Mouse (Mus musculus) testis, postnatal 14 days (tissue): Measurements from ENCODE around the gene Pi4ka.

ENCODE experiments used
- DNase-seq: peaks from one replicate; pipeline ENCODE4 v3.0.0; 2021; ENCODE audit warnings: low spot score

Gene Pi4ka

GRCm38 (mm10) chr16:17405736-17406443 is at the start of gene Pi4ka, which contains the start of gene Snap29:
Gene Pi4ka (minus strand): TSS chr16:17406314.
Gene Snap29 (plus strand): TSS chr16:17405986.
- DNase-seq, result peak; percentile 100

GRCm38 (mm10) chr16:17452373-17452715 is 46.2 kb upstream of the Pi4ka start:
- no peak for DNase-seq

GRCm38 (mm10) chr16:17451541-17452372 is 45.6 kb upstream of the Pi4ka start, which contains the start of gene Crkl:
Gene Crkl (plus strand): TSS chr16:17451987.
- peak; percentile 99 for DNase-seq

GRCm38 (mm10) chr16:17432576-17432975 is 26.5 kb upstream of the Pi4ka start:
- DNase-seq, result no peak

GRCm38 (mm10) chr16:17423021-17423420 is 16.9 kb upstream of the Pi4ka start:
- DNase-seq, result no peak

- no peak for DNase-seq
Measured at GRCm38 (mm10) chr16:17410209-17410608, 4.1 kb upstream of the Pi4ka start.

GRCm38 (mm10) chr16:17409046-17409445 is 2.9 kb upstream of the Pi4ka start:
- DNase-seq, result no peak

GRCm38 (mm10) chr16:17406512-17407231 is 558 bp upstream of the Pi4ka start:
- DNase-seq, result no peak

GRCm38 (mm10) chr16:17405271-17405696 is 830 bp downstream of the Pi4ka start:
- DNase-seq, result peak; percentile 76

- no peak for DNase-seq
Measured at GRCm38 (mm10) chr16:17402855-17403254, 3.3 kb downstream of the Pi4ka start.

GRCm38 (mm10) chr16:17392784-17393183 is 13.3 kb downstream of the Pi4ka start:
- no peak for DNase-seq

- no peak for DNase-seq
Measured at GRCm38 (mm10) chr16:17383594-17384326, 22.4 kb downstream of the Pi4ka start.

GRCm38 (mm10) chr16:17382306-17382705 is 23.8 kb downstream of the Pi4ka start:
- no peak for DNase-seq

- DNase-seq, result no peak
Measured at GRCm38 (mm10) chr16:17358787-17359186, 47.3 kb downstream of the Pi4ka start.

GRCm38 (mm10) chr16:17356031-17356430 is 50.1 kb downstream of the Pi4ka start:
- no peak for DNase-seq

- DNase-seq, result no peak
Measured at GRCm38 (mm10) chr16:17346766-17347165, 59.3 kb downstream of the Pi4ka start.

GRCm38 (mm10) chr16:17345813-17346155 is 60.3 kb downstream of the Pi4ka start:
- DNase-seq, result no peak

GRCm38 (mm10) chr16:17345141-17345812 is 60.8 kb downstream of the Pi4ka start:
- no peak for DNase-seq

GRCm38 (mm10) chr16:17341847-17342246 is 64.3 kb downstream of the Pi4ka start:
- DNase-seq, result no peak

GRCm38 (mm10) chr16:17340705-17341104 is 65.4 kb downstream of the Pi4ka start:
- DNase-seq, result no peak

GRCm38 (mm10) chr16:17339701-17340100 is 66.4 kb downstream of the Pi4ka start:
- no peak for DNase-seq
